Mouse (Mus musculus): Measurements from ENCODE around the gene Gm49630. TPM values are rescaled to one million over a fixed set of nuclear protein-coding genes. Genes with fewer than 3 reads are reported as not detected.
"Not testable (repeated sequence)": the region's sequence is repeated elsewhere in the genome, so short reads cannot be mapped to it uniquely, and the experiment has no call there.

Gm49630 gene
- polyA plus RNA-seq (2015; fragmentation: Nextera tagmentation; extraction: Ambion mirVana) = not detected in 2 replicates

- not testable (repeated sequence) for H3K9ac ChIP-seq (ENCODE audit: low read depth, low read length); H3K27me3 ChIP-seq (ENCODE audit: control insufficient read depth, insufficient read depth, low read depth, low read length); H3K36me3 ChIP-seq (ENCODE audit: control insufficient read depth, insufficient read depth, low read length); H3K4me3 ChIP-seq (ENCODE audit: low read depth, low read length); H3K4me1 ChIP-seq (ENCODE audit: control insufficient read depth, insufficient read depth, low read length); ATAC-seq; H3K9me3 ChIP-seq (replicated peaks; ENCODE audit: control insufficient read depth, low read length, poor library complexity, severe bottlenecking); H3K27ac ChIP-seq (ENCODE audit: low read length); H3K4me2 ChIP-seq (ENCODE audit: low read length)
- WGBS = 100% methylated on average over 2 of the region's 5 CpGs
Observed at GRCm38 (mm10) chr17:7371879-7372278, at the start of gene Gm49630. Gene Gm49630, minus strand, starts transcription at chr17:7371979.

- H3K9me3 ChIP-seq (replicated peaks; ENCODE audit: control insufficient read depth, low read length, poor library complexity, severe bottlenecking); H3K4me3 ChIP-seq (ENCODE audit: low read depth, low read length); H3K27me3 ChIP-seq (ENCODE audit: control insufficient read depth, insufficient read depth, low read depth, low read length); H3K36me3 ChIP-seq (ENCODE audit: control insufficient read depth, insufficient read depth, low read length); H3K9ac ChIP-seq (ENCODE audit: low read depth, low read length); H3K27ac ChIP-seq (ENCODE audit: low read length); H3K4me1 ChIP-seq (ENCODE audit: control insufficient read depth, insufficient read depth, low read length); H3K4me2 ChIP-seq (ENCODE audit: low read length): not testable (repeated sequence)
- peak; percentile 94 for ATAC-seq
- 0% methylated on average over 1 of the region's 3 CpGs for WGBS
Observed at GRCm38 (mm10) chr17:7420191-7420973, 48.6 kb upstream of the Gm49630 start.

GRCm38 (mm10) chr17:7414601-7415310 is 43.0 kb upstream of the Gm49630 start:
- H3K36me3 ChIP-seq (ENCODE audit: control insufficient read depth, insufficient read depth, low read length); H3K9ac ChIP-seq (ENCODE audit: low read depth, low read length); H3K9me3 ChIP-seq (replicated peaks; ENCODE audit: control insufficient read depth, low read length, poor library complexity, severe bottlenecking); H3K4me1 ChIP-seq (ENCODE audit: control insufficient read depth, insufficient read depth, low read length); H3K4me3 ChIP-seq (ENCODE audit: low read depth, low read length); ATAC-seq; H3K4me2 ChIP-seq (ENCODE audit: low read length); H3K27ac ChIP-seq (ENCODE audit: low read length); H3K27me3 ChIP-seq (ENCODE audit: control insufficient read depth, insufficient read depth, low read depth, low read length): not testable (repeated sequence)
- 90% methylated on average over 6 of the region's 9 CpGs for WGBS

DNA sequence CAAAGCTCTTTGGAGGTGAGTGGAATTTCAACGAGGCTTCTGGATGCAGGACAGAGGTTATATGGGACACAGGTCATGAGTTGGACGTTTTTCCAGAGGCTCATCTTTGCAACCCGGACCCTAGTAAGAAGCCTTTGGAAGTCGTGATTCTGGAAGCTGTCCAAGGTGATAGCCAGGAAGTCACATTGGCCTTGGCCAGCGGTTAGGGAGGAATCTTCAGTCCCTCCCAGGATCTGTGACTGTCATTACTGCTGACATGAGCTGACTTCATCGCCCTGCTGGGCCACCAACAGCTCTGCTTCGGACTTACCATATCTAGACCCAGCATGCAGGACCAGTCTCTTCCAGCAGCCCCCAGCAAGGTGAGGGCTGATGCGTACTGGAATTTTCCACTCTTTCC is 41.6 kb upstream of the Gm49630 start:
- ATAC-seq; H3K9ac ChIP-seq (ENCODE audit: low read depth, low read length); H3K27me3 ChIP-seq (ENCODE audit: control insufficient read depth, insufficient read depth, low read depth, low read length); H3K4me3 ChIP-seq (ENCODE audit: low read depth, low read length); H3K27ac ChIP-seq (ENCODE audit: low read length); H3K4me1 ChIP-seq (ENCODE audit: control insufficient read depth, insufficient read depth, low read length); H3K36me3 ChIP-seq (ENCODE audit: control insufficient read depth, insufficient read depth, low read length); H3K4me2 ChIP-seq (ENCODE audit: low read length); H3K9me3 ChIP-seq (replicated peaks; ENCODE audit: control insufficient read depth, low read length, poor library complexity, severe bottlenecking): not testable (repeated sequence)
- 84% methylated on average over 8 of the region's 8 CpGs for WGBS

DNA sequence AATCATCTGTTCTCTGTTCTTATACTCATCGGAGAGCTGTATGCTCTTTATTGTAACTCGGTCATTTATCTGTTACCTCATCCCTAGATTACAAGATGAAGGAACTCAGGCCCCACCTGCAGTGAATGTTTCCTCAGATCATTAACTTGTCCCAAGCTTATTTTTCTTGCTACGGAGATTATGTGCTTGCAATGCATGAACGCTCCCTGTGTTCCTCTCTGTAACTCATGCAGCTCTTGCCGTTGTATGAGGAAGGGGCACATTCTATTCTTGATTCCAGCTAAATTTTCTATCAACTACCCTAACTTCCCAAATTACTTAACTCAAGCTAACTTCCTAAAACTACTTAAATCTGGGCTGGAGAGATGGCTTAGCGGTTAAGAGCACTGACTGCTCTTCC is 28.0 kb upstream of the Gm49630 start:
- H3K36me3 ChIP-seq (ENCODE audit: control insufficient read depth, insufficient read depth, low read length); H3K4me1 ChIP-seq (ENCODE audit: control insufficient read depth, insufficient read depth, low read length); H3K4me2 ChIP-seq (ENCODE audit: low read length); H3K27me3 ChIP-seq (ENCODE audit: control insufficient read depth, insufficient read depth, low read depth, low read length); H3K4me3 ChIP-seq (ENCODE audit: low read depth, low read length); ATAC-seq; H3K9ac ChIP-seq (ENCODE audit: low read depth, low read length); H3K27ac ChIP-seq (ENCODE audit: low read length); H3K9me3 ChIP-seq (replicated peaks; ENCODE audit: control insufficient read depth, low read length, poor library complexity, severe bottlenecking): not testable (repeated sequence)
- WGBS = 79% methylated on average over 6 of the region's 6 CpGs

DNA sequence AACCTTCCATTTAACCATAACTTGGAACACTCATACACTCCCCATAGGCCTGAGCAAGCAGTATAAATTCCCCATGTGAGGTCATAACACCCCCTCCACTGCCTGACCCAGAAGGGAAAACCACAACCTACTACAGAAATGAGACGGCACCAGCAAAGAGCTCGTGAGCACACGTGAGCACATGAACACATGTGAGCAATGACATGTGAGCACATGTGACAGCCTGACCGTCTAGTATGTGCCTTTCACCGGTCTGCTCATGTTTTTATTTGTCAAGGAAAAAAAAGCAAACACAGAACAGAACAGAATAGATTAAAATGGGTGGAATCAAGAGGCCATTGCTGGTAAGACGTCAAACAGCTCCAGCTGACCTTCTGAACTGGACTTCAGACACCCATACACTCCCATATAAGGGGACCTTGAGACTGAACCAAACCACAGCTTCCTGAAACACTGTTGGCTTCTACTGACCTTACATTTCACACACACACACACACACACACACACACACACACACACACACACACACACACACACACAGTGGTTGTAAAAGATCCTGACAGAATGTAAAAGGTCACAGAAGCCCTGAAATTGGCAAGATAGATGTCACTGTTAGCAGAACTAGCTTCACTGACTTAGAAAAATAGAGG is 26.5 kb upstream of the Gm49630 start:
- H3K9me3 ChIP-seq (replicated peaks; ENCODE audit: control insufficient read depth, low read length, poor library complexity, severe bottlenecking); H3K4me1 ChIP-seq (ENCODE audit: control insufficient read depth, insufficient read depth, low read length); H3K27ac ChIP-seq (ENCODE audit: low read length); H3K27me3 ChIP-seq (ENCODE audit: control insufficient read depth, insufficient read depth, low read depth, low read length); H3K9ac ChIP-seq (ENCODE audit: low read depth, low read length); H3K4me2 ChIP-seq (ENCODE audit: low read length); H3K4me3 ChIP-seq (ENCODE audit: low read depth, low read length); H3K36me3 ChIP-seq (ENCODE audit: control insufficient read depth, insufficient read depth, low read length); ATAC-seq: not testable (repeated sequence)
- WGBS = 89% methylated on average over 6 of the region's 6 CpGs

- H3K9ac ChIP-seq (ENCODE audit: low read depth, low read length); H3K27ac ChIP-seq (ENCODE audit: low read length); H3K4me1 ChIP-seq (ENCODE audit: control insufficient read depth, insufficient read depth, low read length); H3K4me2 ChIP-seq (ENCODE audit: low read length); ATAC-seq; H3K27me3 ChIP-seq (ENCODE audit: control insufficient read depth, insufficient read depth, low read depth, low read length); H3K36me3 ChIP-seq (ENCODE audit: control insufficient read depth, insufficient read depth, low read length); H3K4me3 ChIP-seq (ENCODE audit: low read depth, low read length); H3K9me3 ChIP-seq (replicated peaks; ENCODE audit: control insufficient read depth, low read length, poor library complexity, severe bottlenecking): not testable (repeated sequence)
- WGBS = 91% methylated on average over 11 of the region's 13 CpGs
Observed at GRCm38 (mm10) chr17:7397079-7397478, 25.3 kb upstream of the Gm49630 start.

DNA sequence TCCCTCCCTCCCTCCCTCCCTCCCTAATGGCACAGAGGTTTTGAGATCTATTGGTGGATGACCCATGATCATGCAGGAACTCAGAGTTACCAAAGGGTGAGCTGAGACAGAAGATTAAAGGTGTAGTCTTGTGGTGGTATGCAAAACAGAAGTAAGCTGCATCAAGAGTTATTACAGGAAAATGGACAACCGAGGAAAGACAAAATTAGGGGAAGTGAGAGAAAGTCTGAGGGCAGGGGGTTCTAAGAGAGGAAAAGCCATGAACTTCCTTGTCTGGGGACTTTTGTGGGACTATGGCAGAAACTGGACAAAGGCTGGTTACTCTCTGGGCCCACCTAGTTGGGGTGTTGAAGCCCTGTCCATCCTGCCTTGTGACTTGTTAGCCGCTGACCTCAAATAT is 24.5 kb upstream of the Gm49630 start:
- not testable (repeated sequence) for H3K27me3 ChIP-seq (ENCODE audit: control insufficient read depth, insufficient read depth, low read depth, low read length); H3K4me1 ChIP-seq (ENCODE audit: control insufficient read depth, insufficient read depth, low read length); H3K27ac ChIP-seq (ENCODE audit: low read length); H3K9ac ChIP-seq (ENCODE audit: low read depth, low read length); H3K4me2 ChIP-seq (ENCODE audit: low read length); ATAC-seq; H3K9me3 ChIP-seq (replicated peaks; ENCODE audit: control insufficient read depth, low read length, poor library complexity, severe bottlenecking); H3K4me3 ChIP-seq (ENCODE audit: low read depth, low read length); H3K36me3 ChIP-seq (ENCODE audit: control insufficient read depth, insufficient read depth, low read length)
- WGBS = no CpG with 5 or more reads among the region's 2 CpGs

DNA sequence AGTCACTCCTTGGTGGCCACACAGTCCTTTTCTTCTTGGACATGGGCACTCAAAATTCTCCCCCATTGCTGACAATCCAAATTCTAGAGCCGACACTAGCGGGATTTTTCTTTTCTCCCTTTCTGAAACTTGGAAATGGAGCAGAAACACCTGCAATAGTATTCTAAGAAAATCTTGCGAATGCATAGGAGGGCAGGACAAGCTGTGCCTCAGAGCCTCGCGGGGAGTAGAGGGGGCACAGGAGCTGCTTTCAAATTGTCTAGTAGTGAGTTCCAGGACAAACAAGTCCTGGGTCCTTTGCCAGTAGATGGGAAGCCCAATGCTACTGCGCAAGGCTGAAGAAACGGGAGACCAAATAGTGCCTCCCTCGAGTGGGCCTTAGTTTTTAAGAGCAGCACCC is 23.9 kb upstream of the Gm49630 start:
- H3K27me3 ChIP-seq (ENCODE audit: control insufficient read depth, insufficient read depth, low read depth, low read length); H3K9me3 ChIP-seq (replicated peaks; ENCODE audit: control insufficient read depth, low read length, poor library complexity, severe bottlenecking); H3K9ac ChIP-seq (ENCODE audit: low read depth, low read length); H3K4me1 ChIP-seq (ENCODE audit: control insufficient read depth, insufficient read depth, low read length); H3K36me3 ChIP-seq (ENCODE audit: control insufficient read depth, insufficient read depth, low read length); H3K27ac ChIP-seq (ENCODE audit: low read length); H3K4me2 ChIP-seq (ENCODE audit: low read length); H3K4me3 ChIP-seq (ENCODE audit: low read depth, low read length); ATAC-seq: not testable (repeated sequence)
- WGBS = 96% methylated on average over 6 of the region's 8 CpGs
